Mouse (Mus musculus) hindbrain, postnatal 0 days (tissue): ENCODE results near the gene Kcnh2. TPM values are rescaled to one million over a fixed set of nuclear protein-coding genes. Genes with fewer than 3 reads are reported as not detected.
A peak's percentile ranks its signal among the peaks of the same experiment; 100 is the strongest.

Source experiments
- ATAC-seq: fragments of 200-750 bp; cut with Nextera tagmentation; 2 replicates; pipeline ENCODE4 v1.8.0; 2017; ENCODE audit warnings: mild to moderate bottlenecking, moderate TSS enrichment, moderate library complexity
- DNase-seq: peaks from one replicate; pipeline ENCODE4 v3.0.0-alpha.2; 2015; ENCODE audit warnings: low spot score
- H3K27ac ChIP-seq: fragments of 300-500 bp; sonication (generic); 2 replicates; pipeline ENCODE4 v1.5.1; 2014; ENCODE audit warnings: mild to moderate bottlenecking
- H3K27me3 ChIP-seq: fragments of 300-500 bp; sonication (generic); 2 replicates; pipeline ENCODE4 v1.6.1; 2014; ENCODE audit warnings: low read length, mixed read lengths; ENCODE audit not compliant: insufficient read depth
- H3K36me3 ChIP-seq: fragments of 300-500 bp; sonication (generic); 2 replicates; pipeline ENCODE4 v1.6.1; 2014; ENCODE audit warnings: low read length, mixed read lengths; ENCODE audit not compliant: insufficient read depth
- H3K4me1 ChIP-seq: fragments of 300-500 bp; sonication (generic); 2 replicates; pipeline ENCODE4 v1.6.1; 2014; ENCODE audit warnings: antibody characterized with exemption, low read length, mixed read lengths; ENCODE audit not compliant: insufficient read depth
- H3K4me2 ChIP-seq: fragments of 300-500 bp; sonication (generic); 2 replicates; pipeline ENCODE4 v1.6.1; 2014; ENCODE audit warnings: low read depth, mild to moderate bottlenecking, low read length, moderate library complexity, mixed read lengths
- H3K4me3 ChIP-seq: fragments of 300-500 bp; sonication (generic); 2 replicates; pipeline ENCODE4 v1.5.1; 2014; ENCODE audit warnings: low read length
- H3K9ac ChIP-seq: fragments of 300-500 bp; sonication (generic); replicated peaks from 2 replicates; pipeline ENCODE4 v1.6.1; 2014; ENCODE audit warnings: mild to moderate bottlenecking, low read length, moderate library complexity, mixed read lengths
- H3K9me3 ChIP-seq: fragments of 300-500 bp; sonication (generic); 2 replicates; pipeline ENCODE4 v1.6.1; 2016; ENCODE audit warnings: low read length, mixed read lengths
- CTCF ChIP-seq: IDR thresholded peaks from 2 replicates; pipeline ENCODE4 v1.5.1; 2016; ENCODE audit warnings: antibody characterized with exemption, control low read depth, low read depth
- WGBS: fragments of 180-500 bp; shearing (Covaris S2); extraction: QIAGEN DNeasy Blood & Tissue Kit; methylation state at CpG from one replicate; pipeline ENCODE4 v1.1.7; 2014; 5-methylcytosine and 5-hydroxymethylcytosine counted together
- polyA plus RNA-seq: library from polyadenylated mRNA; unstranded; fragments of >200 nt; fragmentation: Nextera tagmentation; extraction: Ambion mirVana; gene quantifications from 2 replicates; pipeline ENCODE4 v1.2.1, GENCODE M21; 2015
- total RNA-seq: library from RNA; depleted of rRNA; stranded (reverse); fragments of >200 nt; gene quantifications from 2 replicates; pipeline ENCODE4 v1.2.3, GENCODE M21; 2014

Gene Kcnh2
- total and polyA plus RNA-seq, 2 experiments from 2014 or later, result 11.5 to 70.5 TPM

GRCm38 (mm10) chr5:24348546-24348945, 2.9 kb downstream of the Kcnh2 start:
- H3K27ac ChIP-seq, result peak overlapping the region; percentile 54; the same call in 1 of the 2 replicates
- ATAC-seq (no peak), DNase-seq (peak; percentile 52)
- no peaks in the 10 kb centered on the region for H3K9me3 ChIP-seq
- peak overlapping the region; percentile 48 for H3K4me3 ChIP-seq
- H3K9ac ChIP-seq, result peak overlapping the region; percentile 33
- H3K36me3 ChIP-seq, result no peaks in the 10 kb centered on the region
- H3K27me3 ChIP-seq, result no peaks in the 10 kb centered on the region
- H3K4me1 ChIP-seq, result peaks cover 39% of the 10 kb centered on the region
- peak overlapping the region; percentile 99 for H3K4me2 ChIP-seq
- no peak for TF ChIP-seq CTCF
- under 1% methylated on average over 29 of the region's 30 CpGs for WGBS

- Histone ChIP-seq H3K9ac (peak overlapping the region; percentile 33), H3K9me3 (no peaks in the 10 kb centered on the region), H3K27me3 (no peaks in the 10 kb centered on the region), H3K4me1 (peaks cover 39% of the 10 kb centered on the region), H3K36me3 (no peaks in the 10 kb centered on the region), H3K4me3 (peak overlapping the region; percentile 48), H3K4me2 (peak overlapping the region; percentile 99), H3K27ac (peak overlapping the region; percentile 54; the same call in 1 of the 2 replicates)
- no peak for TF ChIP-seq CTCF
- under 1% methylated on average over 41 of the region's 41 CpGs for WGBS
- DNase-seq, result peak; percentile 77
- ATAC-seq, result peak; percentile 16
These were observed 3.3 kb downstream of the Kcnh2 start for GRCm38 (mm10) chr5:24348128-24348527.

DNA sequence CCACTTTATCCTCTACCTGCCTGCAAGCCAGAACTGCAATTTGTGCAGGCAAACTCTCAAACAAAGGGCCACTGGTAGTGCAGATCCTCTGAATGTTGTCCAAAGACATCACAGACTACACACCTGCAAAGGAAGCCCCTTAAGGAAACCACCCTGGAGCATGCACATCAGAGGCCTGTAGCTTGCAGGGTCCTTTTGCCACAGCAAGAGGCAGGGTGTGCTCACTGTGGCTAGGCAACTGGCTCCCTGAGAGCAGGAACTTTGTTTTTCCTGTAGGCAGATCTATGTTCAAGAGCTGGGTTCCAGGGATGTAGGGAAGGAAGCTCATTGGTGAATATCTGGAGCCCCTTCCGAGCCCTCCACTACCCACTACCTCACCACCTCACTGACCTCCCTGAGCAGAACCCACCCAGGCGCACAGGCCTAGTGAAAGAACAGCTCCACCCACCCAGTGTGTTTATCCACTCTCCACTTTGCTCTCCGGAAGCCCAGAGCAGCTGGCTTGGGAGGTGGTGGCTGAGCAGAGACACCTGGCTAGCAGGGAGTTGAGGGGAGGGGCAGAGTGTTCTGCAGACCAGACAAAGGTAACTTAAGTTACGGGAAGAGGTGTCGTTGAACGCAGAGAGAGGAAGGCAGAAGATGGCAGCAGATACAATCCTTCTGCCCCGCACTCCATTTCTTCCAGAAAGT, 4.1 kb downstream of the Kcnh2 start:
- Histone ChIP-seq H3K9ac (0 out of 2 replicates have a peak overlapping the region, but pooled peaks have one; percentile 33), H3K4me3 (no peak overlapping the region), H3K9me3 (no peaks in the 10 kb centered on the region), H3K4me1 (peaks cover 32% of the 10 kb centered on the region), H3K27me3 (no peaks in the 10 kb centered on the region), H3K27ac (no peak overlapping the region), H3K4me2 (peak overlapping the region; percentile 99), H3K36me3 (no peaks in the 10 kb centered on the region)
- 65% methylated on average over 7 of the region's 7 CpGs for whole genome bisulfite sequencing
- TF ChIP-seq CTCF, result no peak
- ATAC-seq (no peak), DNase-seq (no peak)

DNA sequence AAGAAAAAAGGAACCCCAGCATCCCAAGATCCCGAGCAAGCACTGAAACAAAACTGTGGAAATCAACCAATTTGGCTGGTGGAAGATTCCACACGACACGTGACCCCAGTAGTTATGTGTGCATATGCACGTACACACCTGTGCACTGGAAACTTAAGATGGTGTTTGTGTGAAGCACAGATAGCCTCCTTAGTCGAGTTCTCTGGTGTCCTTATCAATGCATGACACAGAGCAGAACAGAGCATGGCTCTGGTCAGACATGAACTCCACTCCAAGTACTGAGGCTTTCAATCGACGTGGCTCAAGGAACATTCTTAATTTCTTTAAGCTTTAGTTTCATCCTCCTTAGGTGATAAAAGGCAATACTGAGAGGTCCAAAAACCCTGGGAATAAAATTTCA, 5.1 kb downstream of the Kcnh2 start:
- Histone ChIP-seq H3K9ac (no peak overlapping the region), H3K36me3 (no peaks in the 10 kb centered on the region), H3K9me3 (no peaks in the 10 kb centered on the region), H3K27me3 (no peaks in the 10 kb centered on the region), H3K4me1 (peaks cover 30% of the 10 kb centered on the region), H3K27ac (no peak overlapping the region), H3K4me3 (no peak overlapping the region), H3K4me2 (no peak overlapping the region)
- no peak for DNase-seq
- no peak for ATAC-seq
- no peak for TF ChIP-seq CTCF
- 93% methylated on average over 7 of the region's 7 CpGs for WGBS

DNA sequence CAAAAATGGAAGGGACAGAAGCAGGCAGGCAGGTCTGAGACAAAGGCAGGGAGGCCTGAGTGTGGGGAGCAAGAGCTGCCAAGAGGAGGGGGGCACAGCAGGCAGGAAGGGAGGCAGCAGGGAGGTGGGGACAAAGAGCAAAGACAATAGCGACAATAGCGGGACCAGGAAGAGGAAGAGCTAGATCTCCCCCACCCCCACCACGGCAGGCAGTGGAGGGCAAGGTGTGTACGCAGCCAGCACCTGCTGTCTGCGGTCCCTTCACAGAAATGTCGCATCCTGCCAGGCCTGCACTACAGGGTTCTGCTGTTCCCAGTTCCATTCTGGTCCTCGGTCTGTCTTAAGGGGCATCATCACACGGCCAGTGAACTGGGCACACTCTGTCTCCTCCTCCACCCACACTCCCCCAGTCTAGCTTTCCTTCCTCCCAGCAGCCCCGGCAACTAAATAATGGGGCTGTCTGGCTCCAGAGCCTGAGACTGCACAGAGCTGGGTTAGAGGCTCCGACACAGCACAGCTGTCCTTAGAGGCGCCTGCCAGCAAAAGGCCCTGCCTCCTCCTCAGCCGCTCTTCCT, 6.8 kb downstream of the Kcnh2 start:
- H3K27ac ChIP-seq, result peak overlapping the region; percentile 83
- no peaks in the 10 kb centered on the region for H3K27me3 ChIP-seq
- ATAC-seq (peak; percentile 49; the same call in 1 of the 2 replicates), DNase-seq (peak; percentile 50)
- no peak overlapping the region for H3K4me3 ChIP-seq
- no peaks in the 10 kb centered on the region for H3K36me3 ChIP-seq
- no peaks in the 10 kb centered on the region for H3K9me3 ChIP-seq
- peak overlapping the region; percentile 38 for H3K4me2 ChIP-seq
- peak overlapping the region; percentile 33; the same call in 1 of the 2 replicates for H3K9ac ChIP-seq
- peaks cover 20% of the 10 kb centered on the region for H3K4me1 ChIP-seq
- 7% methylated on average over 12 of the region's 12 CpGs for WGBS
- no peak for TF ChIP-seq CTCF

DNA sequence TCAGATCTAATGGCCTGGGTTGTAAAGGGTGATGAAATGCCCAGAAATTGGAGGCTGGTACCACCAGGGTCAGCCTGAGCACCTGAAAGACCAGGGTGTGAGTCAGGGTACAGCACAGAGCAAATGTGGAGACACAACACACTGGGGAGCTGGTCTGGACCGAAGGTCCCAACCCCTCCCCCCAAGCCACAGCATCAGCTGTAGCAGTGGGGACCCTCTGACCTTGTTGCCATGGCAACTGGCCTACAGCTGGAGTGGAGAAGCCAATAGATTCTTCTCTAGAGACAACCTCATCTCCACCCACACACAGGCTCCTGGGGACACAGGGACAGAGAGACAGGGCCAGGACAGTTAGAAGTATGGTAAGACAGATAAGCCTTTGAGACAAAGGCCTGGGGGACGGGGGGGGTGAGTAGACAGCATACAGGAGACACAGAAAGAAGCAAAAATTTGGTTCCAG, 7.4 kb downstream of the Kcnh2 start:
- peak overlapping the region; percentile 38 for H3K4me2 ChIP-seq
- H3K36me3 ChIP-seq, result no peaks in the 10 kb centered on the region
- H3K4me1 ChIP-seq, result peaks cover 14% of the 10 kb centered on the region
- 5% methylated on average over 2 of the region's 2 CpGs for WGBS
- H3K4me3 ChIP-seq, result no peak overlapping the region
- no peaks in the 10 kb centered on the region for H3K27me3 ChIP-seq
- H3K9ac ChIP-seq, result peak overlapping the region; percentile 33; the same call in 1 of the 2 replicates
- no peaks in the 10 kb centered on the region for H3K9me3 ChIP-seq
- ATAC-seq (peak; percentile 65), DNase-seq (peak; percentile 78)
- H3K27ac ChIP-seq, result peak overlapping the region; percentile 83
- TF ChIP-seq CTCF, result no peak

DNA sequence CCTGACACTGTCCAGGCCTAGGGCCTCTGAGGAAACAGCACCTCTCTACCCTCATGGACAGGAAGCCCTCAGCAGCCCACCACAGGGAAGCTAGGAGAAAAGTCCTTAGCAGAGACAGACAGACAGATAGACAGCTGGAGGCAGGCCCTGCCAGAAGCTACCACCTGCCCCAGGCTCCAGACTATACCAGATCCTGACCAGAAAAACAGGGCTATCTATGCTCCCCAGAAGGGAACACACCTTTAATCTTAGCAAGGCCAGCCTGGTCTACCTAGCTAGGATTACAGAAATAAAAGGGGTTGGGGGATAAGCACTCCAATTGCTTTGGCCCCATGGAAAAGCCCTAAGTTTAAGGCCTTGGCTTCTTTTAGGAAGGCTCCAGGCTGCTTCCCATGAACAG, 8.0 kb downstream of the Kcnh2 start:
- Histone ChIP-seq H3K27ac (no peak overlapping the region), H3K9me3 (no peaks in the 10 kb centered on the region), H3K9ac (no peak overlapping the region), H3K36me3 (no peaks in the 10 kb centered on the region), H3K4me1 (peaks cover 12% of the 10 kb centered on the region), H3K4me3 (no peak overlapping the region), H3K27me3 (no peaks in the 10 kb centered on the region), H3K4me2 (no peak overlapping the region)
- DNase-seq (no peak), ATAC-seq (no peak)
- no peak for TF ChIP-seq CTCF
